Mouse (Mus musculus) midbrain, embryonic 10.5 days (tissue): Measurements from ENCODE around the gene Rnasek. TPM values are rescaled to one million over a fixed set of nuclear protein-coding genes. Genes with fewer than 3 reads are reported as not detected.

Source experiments
- DNase-seq: peaks from one replicate; pipeline ENCODE4 v3.0.0-alpha.2; 2017; ENCODE audit warnings: low spot score
- H3K27ac ChIP-seq: fragments of 300-500 bp; sonication (generic); replicated peaks from 2 replicates; pipeline ENCODE4 v1.5.1; 2016; ENCODE audit warnings: mild to moderate bottlenecking
- H3K27me3 ChIP-seq: fragments of 300-500 bp; sonication (generic); 2 replicates; pipeline ENCODE4 v1.6.1; 2016; ENCODE audit warnings: low read depth, mild to moderate bottlenecking; ENCODE audit not compliant: poor library complexity, severe bottlenecking
- H3K36me3 ChIP-seq: fragments of 300-500 bp; sonication (generic); 2 replicates; pipeline ENCODE4 v1.6.1; 2016; ENCODE audit warnings: mild to moderate bottlenecking, moderate library complexity
- H3K4me1 ChIP-seq: fragments of 300-500 bp; sonication (generic); 2 replicates; pipeline ENCODE4 v1.6.1; 2016
- H3K4me3 ChIP-seq: fragments of 300-500 bp; sonication (generic); 2 replicates; pipeline ENCODE4 v1.5.1; 2016; ENCODE audit warnings: mild to moderate bottlenecking, moderate library complexity
- H3K9me3 ChIP-seq: fragments of 300-500 bp; sonication (generic); replicated peaks from 2 replicates; pipeline ENCODE4 v1.6.1; 2016; ENCODE audit warnings: mild to moderate bottlenecking
- WGBS: fragments of 180-500 bp; shearing (Covaris S2); methylation state at CpG from one replicate; pipeline ENCODE4 v1.1.7; 2016; 5-methylcytosine and 5-hydroxymethylcytosine counted together
- polyA plus RNA-seq: library from polyadenylated mRNA; unstranded; fragments of >200 nt; fragmentation: Nextera tagmentation; extraction: Ambion mirVana; gene quantifications from 2 replicates; pipeline ENCODE4 v1.2.1, GENCODE M21; 2016

The Rnasek gene
- polyA plus RNA-seq, 1 experiment from 2014 or later: 104 TPM

GRCm38 (mm10) chr11:70254931-70255531, 15.4 kb upstream of the Rnasek start, which contains the start of gene Alox12:
Gene Alox12, minus strand, starts transcription at chr11:70255353.
- Histone ChIP-seq H3K9me3 (no peaks in the 10 kb centered on the region), H3K4me1 (peaks cover 18% of the 10 kb centered on the region), H3K36me3 (no peaks in the 10 kb centered on the region), H3K4me3 (peak within 1 kb of the TSS; percentile 49), H3K27me3 (peaks cover 65% of the 10 kb centered on the region), H3K27ac (no peak within 1 kb of the TSS; the same call in 1 of the 2 replicates)
- peak; percentile 67 for DNase-seq
- 1% methylated on average over 25 of the region's 25 CpGs for WGBS

GRCm38 (mm10) chr11:70254337-70254736, 14.7 kb upstream of the Rnasek start:
- Histone ChIP-seq H3K4me1 (peaks cover 18% of the 10 kb centered on the region), H3K27ac (no peak overlapping the region), H3K27me3 (peaks cover 65% of the 10 kb centered on the region), H3K9me3 (no peaks in the 10 kb centered on the region), H3K36me3 (no peaks in the 10 kb centered on the region), H3K4me3 (peak overlapping the region; percentile 49)
- WGBS: 4% methylated on average over 18 of the region's 18 CpGs
- DNase-seq: no peak

DNA sequence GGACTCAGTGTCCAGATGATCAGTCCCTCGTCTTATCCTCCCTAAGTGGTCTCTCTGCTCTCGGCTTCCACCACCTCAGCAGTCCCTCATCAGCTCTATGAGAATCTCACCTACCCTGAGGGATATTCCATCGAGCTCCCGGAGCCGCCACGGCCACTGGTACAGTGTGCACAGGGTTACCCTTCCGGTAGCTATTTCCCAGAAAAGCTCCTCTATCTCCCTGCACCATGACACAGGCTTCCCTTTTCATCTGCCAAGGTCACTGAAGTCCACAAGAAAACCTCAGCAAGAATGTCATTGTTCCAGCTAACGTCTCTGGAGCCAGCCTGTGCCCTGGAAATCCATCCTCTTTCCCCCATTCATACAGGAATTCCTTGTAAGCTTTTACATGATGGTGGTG, 12.2 kb upstream of the Rnasek start:
- peaks cover 18% of the 10 kb centered on the region for H3K4me1 ChIP-seq
- no peaks in the 10 kb centered on the region for H3K9me3 ChIP-seq
- H3K27ac ChIP-seq: no peak overlapping the region
- peaks cover 65% of the 10 kb centered on the region for H3K27me3 ChIP-seq
- 89% methylated on average over 8 of the region's 8 CpGs for WGBS
- H3K4me3 ChIP-seq: no peak overlapping the region
- H3K36me3 ChIP-seq: no peaks in the 10 kb centered on the region
- no peak for DNase-seq

DNA sequence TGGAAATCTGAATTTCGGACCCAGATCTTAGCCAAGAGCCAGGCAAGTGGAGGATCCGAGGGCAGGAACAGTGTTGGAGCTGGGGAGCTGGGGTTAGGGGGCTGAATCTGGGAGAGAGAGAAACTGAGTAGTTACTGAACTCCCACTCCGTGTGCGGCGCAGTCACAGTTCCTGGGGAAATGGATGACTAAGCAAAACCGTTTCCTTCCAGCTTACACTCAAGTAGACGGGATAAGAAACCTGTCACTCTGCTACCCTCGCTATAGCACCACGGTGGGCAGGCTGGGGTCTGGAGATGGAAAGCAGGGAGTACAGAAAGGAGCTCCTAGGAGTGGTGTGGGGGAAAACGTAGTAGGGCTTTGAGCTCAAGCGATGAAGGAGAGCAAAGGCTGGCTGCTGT, 10.5 kb upstream of the Rnasek start:
- Histone ChIP-seq H3K27me3 (peaks cover 56% of the 10 kb centered on the region), H3K4me1 (peaks cover 14% of the 10 kb centered on the region), H3K36me3 (no peaks in the 10 kb centered on the region), H3K27ac (no peak overlapping the region), H3K9me3 (no peaks in the 10 kb centered on the region), H3K4me3 (no peak overlapping the region)
- WGBS: 77% methylated on average over 11 of the region's 11 CpGs
- DNase-seq: no peak

GRCm38 (mm10) chr11:70247136-70247845, 7.6 kb upstream of the Rnasek start:
- Histone ChIP-seq H3K36me3 (no peaks in the 10 kb centered on the region), H3K27ac (no peak overlapping the region), H3K4me1 (no peaks in the 10 kb centered on the region), H3K27me3 (peaks cover 28% of the 10 kb centered on the region), H3K9me3 (no peaks in the 10 kb centered on the region), H3K4me3 (no peak overlapping the region)
- DNase-seq: peak; percentile 49
- 51% methylated on average over 9 of the region's 9 CpGs for WGBS

DNA sequence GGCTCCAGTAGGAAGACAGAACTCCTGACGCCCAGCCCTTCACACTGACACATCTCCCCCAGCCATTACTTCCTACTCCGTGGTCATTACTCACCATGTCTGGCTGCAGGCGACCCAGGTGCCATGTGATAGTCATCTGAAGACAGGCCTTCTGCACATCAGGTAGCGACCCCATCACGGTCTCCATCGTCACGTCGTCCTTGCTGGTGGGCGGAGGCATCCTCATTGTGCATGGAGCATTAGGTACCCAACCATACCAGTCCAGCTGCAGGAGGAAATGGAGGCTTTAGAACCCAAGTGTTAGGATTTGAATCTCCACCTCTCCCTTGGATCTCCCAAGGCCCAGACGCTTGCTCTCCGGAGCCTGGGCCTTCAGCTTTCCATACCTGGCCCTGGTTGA, 2.9 kb upstream of the Rnasek start:
- Histone ChIP-seq H3K27me3 (peaks cover 9% of the 10 kb centered on the region; the same call in 1 of the 2 replicates), H3K27ac (no peak overlapping the region), H3K4me3 (no peak overlapping the region), H3K4me1 (peaks cover 22% of the 10 kb centered on the region), H3K36me3 (no peaks in the 10 kb centered on the region), H3K9me3 (no peaks in the 10 kb centered on the region)
- WGBS: 76% methylated on average over 11 of the region's 11 CpGs
- no peak for DNase-seq

DNA sequence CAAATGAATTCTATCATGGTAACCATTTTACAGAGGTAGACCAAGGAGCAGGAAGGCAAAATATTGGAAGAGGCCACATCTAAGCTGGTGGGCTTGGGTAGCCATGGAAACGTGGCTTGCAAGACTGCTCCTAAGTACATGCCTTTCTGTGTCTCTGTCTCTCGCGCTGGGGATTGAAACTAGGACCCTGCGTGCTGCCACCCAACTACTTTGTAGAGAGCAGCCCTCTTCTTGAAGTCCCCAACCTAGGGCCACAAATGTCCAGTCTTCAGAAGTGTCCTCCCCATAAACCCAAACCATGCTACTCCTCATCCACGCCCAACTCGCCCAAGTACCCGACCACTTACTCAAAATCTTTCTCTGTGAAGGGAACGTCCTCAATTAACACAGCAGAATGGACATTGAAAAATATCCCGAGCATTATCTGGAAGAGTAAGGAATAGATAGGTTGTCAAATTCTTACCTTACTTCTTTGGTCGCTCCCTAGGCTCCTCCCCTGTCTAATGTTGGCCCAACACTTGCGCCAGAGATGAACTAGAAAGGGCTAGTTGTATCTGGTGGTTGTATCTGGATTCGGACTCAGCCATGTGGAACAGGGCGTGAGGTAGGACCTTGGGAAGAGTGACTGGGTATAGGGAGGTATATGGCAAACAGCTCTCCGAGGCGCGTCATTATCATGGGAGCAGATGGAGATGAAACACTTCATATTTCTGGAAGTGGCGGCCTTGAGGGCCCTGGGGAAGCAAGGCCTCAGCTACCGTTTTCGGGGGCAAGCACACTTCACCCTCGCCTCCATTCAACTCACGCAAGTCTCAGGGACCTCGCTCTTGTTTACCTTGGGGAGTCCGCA, 826 bp downstream of the Rnasek start:
- WGBS: 13% methylated on average over 23 of the region's 23 CpGs
- Histone ChIP-seq H3K27ac (peak overlapping the region; percentile 95), H3K36me3 (peaks cover 25% of the 10 kb centered on the region), H3K4me1 (peaks cover 50% of the 10 kb centered on the region), H3K27me3 (no peaks in the 10 kb centered on the region), H3K9me3 (no peaks in the 10 kb centered on the region), H3K4me3 (peak overlapping the region; percentile 93)
- no peak for DNase-seq

GRCm38 (mm10) chr11:70237457-70238167, 2.0 kb downstream of the Rnasek start, which contains the start of gene 0610010K14Rik:
Gene 0610010K14Rik, minus strand, starts transcription at chr11:70237914.
- Histone ChIP-seq H3K4me3 (peak within 1 kb of the TSS; percentile 93), H3K36me3 (peaks cover 25% of the 10 kb centered on the region), H3K9me3 (no peaks in the 10 kb centered on the region), H3K4me1 (peaks cover 62% of the 10 kb centered on the region), H3K27me3 (no peaks in the 10 kb centered on the region), H3K27ac (peak within 1 kb of the TSS; percentile 95)
- under 1% methylated on average over 67 of the region's 70 CpGs for WGBS
- DNase-seq: peak; percentile 98

DNA sequence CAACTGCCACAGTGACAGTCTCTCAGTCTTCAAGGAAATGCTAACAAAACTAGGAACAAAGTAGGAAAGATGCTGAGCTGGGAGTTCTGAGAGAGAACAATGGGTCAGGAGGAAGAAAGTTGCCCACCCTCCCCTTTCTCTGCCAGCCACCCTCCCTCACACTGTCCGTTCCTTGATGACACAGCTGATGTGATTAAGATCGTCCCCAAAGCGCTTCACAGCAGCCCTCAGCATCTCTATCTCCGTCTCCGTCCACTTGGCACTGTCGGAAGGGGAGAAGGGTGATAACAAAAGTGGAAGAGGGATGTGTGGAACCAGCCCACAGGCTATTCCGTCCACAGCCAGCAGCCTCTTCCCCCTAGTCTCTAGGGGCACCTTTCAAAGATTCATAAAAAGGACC, 2.9 kb downstream of the Rnasek start:
- no peak for DNase-seq
- peak overlapping the region; percentile 93 for H3K4me3 ChIP-seq
- peaks cover 5% of the 10 kb centered on the region; the same call in 1 of the 2 replicates for H3K27me3 ChIP-seq
- peak overlapping the region; percentile 95 for H3K27ac ChIP-seq
- H3K4me1 ChIP-seq: peaks cover 69% of the 10 kb centered on the region
- 52% methylated on average over 7 of the region's 7 CpGs for WGBS
- H3K9me3 ChIP-seq: no peaks in the 10 kb centered on the region
- H3K36me3 ChIP-seq: peaks cover 25% of the 10 kb centered on the region

GRCm38 (mm10) chr11:70235254-70235900, 4.3 kb downstream of the Rnasek start:
- DNase-seq: no peak
- Histone ChIP-seq H3K4me3 (peak overlapping the region; percentile 14; the same call in 1 of the 2 replicates), H3K4me1 (peaks cover 69% of the 10 kb centered on the region), H3K9me3 (no peaks in the 10 kb centered on the region), H3K36me3 (peaks cover 25% of the 10 kb centered on the region), H3K27me3 (peaks cover 19% of the 10 kb centered on the region), H3K27ac (no peak overlapping the region)
- WGBS: 92% methylated on average over 12 of the region's 12 CpGs

GRCm38 (mm10) chr11:70234497-70234896, 5.1 kb downstream of the Rnasek start:
- 88% methylated on average over 8 of the region's 8 CpGs for WGBS
- DNase-seq: no peak
- Histone ChIP-seq H3K9me3 (no peaks in the 10 kb centered on the region), H3K4me1 (peaks cover 74% of the 10 kb centered on the region), H3K27ac (no peak overlapping the region), H3K36me3 (peaks cover 25% of the 10 kb centered on the region), H3K27me3 (peaks cover 27% of the 10 kb centered on the region), H3K4me3 (no peak overlapping the region)

- no peak for DNase-seq
- WGBS: 54% methylated on average over 5 of the region's 5 CpGs
- peaks cover 74% of the 10 kb centered on the region for H3K4me1 ChIP-seq
- peaks cover 25% of the 10 kb centered on the region for H3K36me3 ChIP-seq
- no peaks in the 10 kb centered on the region for H3K9me3 ChIP-seq
- H3K4me3 ChIP-seq: no peak overlapping the region
- peaks cover 32% of the 10 kb centered on the region for H3K27me3 ChIP-seq
- no peak overlapping the region for H3K27ac ChIP-seq
Measured at GRCm38 (mm10) chr11:70234037-70234436, 5.6 kb downstream of the Rnasek start.
